ENCODE assay signal across 9 mouse cellular contexts in genomic region chr2:52894983-52895621, GRCm38 (mm10). TPM values are rescaled to one million over a fixed set of nuclear protein-coding genes. Genes with fewer than 3 reads are reported as not detected.
DNase-seq lines count a peak whose midpoint lies in the region; ATAC-seq lines count a peak whose summit lies in the region.
"Had no signal": no experiment of that assay in that cellular context is flagged by ENCODE, and none has a peak within 500 bp of the region (broad histone marks: within the 10 kb centered on the region; RNA-seq: fewer than 3 reads in every experiment).

No protein-coding gene starts in this region.

- peak; percentile 69 for DNase-seq in embryonic facial prominence, embryonic 14.5 days (ENCODE audit: low spot score)
- DNase-seq in embryonic facial prominence, embryonic 10.5 days (ENCODE audit: low spot score), result no peak
- peak; percentile 33 for DNase-seq in ES-CJ7 (ENCODE audit: low read depth, low spot score)
- peak; percentile 54 for DNase-seq in gastrocnemius, postnatal 10 days
- no peak for DNase-seq in cerebellum, postnatal 25 days
- DNase-seq in c-Kit-positive CD71-positive TER-119-positive erythroid progenitor cells, embryonic 14.5 days (ENCODE audit: low spot score), result no peak

- H3K4me1 ChIP-seq in embryonic facial prominence, embryonic 14.5 days (ENCODE audit: control insufficient read depth, insufficient read depth, low read length), result peaks cover 31% of the 10 kb centered on the region
- H3K4me1 ChIP-seq in embryonic facial prominence, embryonic 10.5 days, result peaks cover 43% of the 10 kb centered on the region
- H3K4me1 ChIP-seq in kidney, embryonic 14.5 days (ENCODE audit: control insufficient read depth, insufficient read depth, low read length), result peaks cover 17% of the 10 kb centered on the region

- H3K4me2 ChIP-seq in embryonic facial prominence, embryonic 14.5 days (ENCODE audit: low read depth, low read length), result no peak overlapping the region
- H3K4me2 ChIP-seq in kidney, embryonic 14.5 days (replicated peaks; ENCODE audit: low read depth, low read length), result no peak overlapping the region
- H3K4me2 ChIP-seq: embryonic facial prominence, embryonic 12.5 days had no signal

- H3K27me3 ChIP-seq in embryonic facial prominence, embryonic 14.5 days (replicated peaks; ENCODE audit: control insufficient read depth, insufficient read depth, low read length), result no peaks in the 10 kb centered on the region
- no peaks in the 10 kb centered on the region for H3K27me3 ChIP-seq in embryonic facial prominence, embryonic 10.5 days (replicated peaks; ENCODE audit: low read depth, poor library complexity, severe bottlenecking)
- no peaks in the 10 kb centered on the region for H3K27me3 ChIP-seq in kidney, embryonic 14.5 days (ENCODE audit: control insufficient read depth, insufficient read depth, low read length)
- H3K27me3 ChIP-seq: embryonic facial prominence, embryonic 12.5 days had no signal

- H3K4me3 ChIP-seq in embryonic facial prominence, embryonic 14.5 days (ENCODE audit: low read depth, low read length), result no peak overlapping the region
- no peak overlapping the region for H3K4me3 ChIP-seq in embryonic facial prominence, embryonic 10.5 days
- no peak overlapping the region for H3K4me3 ChIP-seq in kidney, embryonic 14.5 days (ENCODE audit: low read length)
- H3K4me3 ChIP-seq: embryonic facial prominence, embryonic 12.5 days had no signal

- H3K27ac ChIP-seq in embryonic facial prominence, embryonic 14.5 days (replicated peaks; ENCODE audit: low read depth, low read length), result no peak overlapping the region
- no peak overlapping the region for H3K27ac ChIP-seq in embryonic facial prominence, embryonic 10.5 days (replicated peaks)
- no peak overlapping the region for H3K27ac ChIP-seq in kidney, embryonic 14.5 days (ENCODE audit: low read depth, low read length)
- H3K27ac ChIP-seq: embryonic facial prominence, embryonic 12.5 days had no signal

- H3K9ac ChIP-seq in embryonic facial prominence, embryonic 14.5 days (ENCODE audit: low read depth, low read length), result no peak overlapping the region; the same call in 1 of the 2 replicates
- H3K9ac ChIP-seq in kidney, embryonic 14.5 days (ENCODE audit: low read depth, low read length), result no peak overlapping the region
- H3K9ac ChIP-seq: embryonic facial prominence, embryonic 12.5 days had no signal

- 59% methylated on average over 6 of the region's 6 CpGs for WGBS in embryonic facial prominence, embryonic 14.5 days
- 77% methylated on average over 6 of the region's 6 CpGs for WGBS in embryonic facial prominence, embryonic 10.5 days
- WGBS in kidney, embryonic 14.5 days, result 75% methylated on average over 6 of the region's 6 CpGs

- no peaks in the 10 kb centered on the region for H3K9me3 ChIP-seq in embryonic facial prominence, embryonic 14.5 days (ENCODE audit: control insufficient read depth, low read length)
- H3K9me3 ChIP-seq in embryonic facial prominence, embryonic 10.5 days, result no peaks in the 10 kb centered on the region
- H3K9me3 ChIP-seq in kidney, embryonic 14.5 days (ENCODE audit: control insufficient read depth, low read length), result no peaks in the 10 kb centered on the region
- H3K9me3 ChIP-seq: embryonic facial prominence, embryonic 12.5 days had no signal

- H3K36me3 ChIP-seq in embryonic facial prominence, embryonic 14.5 days (ENCODE audit: control insufficient read depth, insufficient read depth, low read length), result no peaks in the 10 kb centered on the region
- no peaks in the 10 kb centered on the region for H3K36me3 ChIP-seq in embryonic facial prominence, embryonic 10.5 days (replicated peaks)
- no peaks in the 10 kb centered on the region for H3K36me3 ChIP-seq in kidney, embryonic 14.5 days (ENCODE audit: control insufficient read depth, insufficient read depth, low read length)
- H3K36me3 ChIP-seq: embryonic facial prominence, embryonic 12.5 days had no signal

- 0 out of 2 replicates have a peak, but pooled peaks have one; percentile 35 for ATAC-seq in embryonic facial prominence, embryonic 14.5 days (ENCODE audit: low read depth)
- ATAC-seq in kidney, embryonic 14.5 days (ENCODE audit: low FRiP score, low TSS enrichment), result peak; percentile 53; the same call in 1 of the 2 replicates
- ATAC-seq in monocyte, adult 5-6 weeks (replicated peaks; ENCODE audit: insufficient number of reproducible peaks, low FRiP score, low TSS enrichment, poor library complexity, severe bottlenecking), result peak; percentile 53

RNA-seq across cellular contexts. Expression of gene Fmnl2, which starts 37.4 kb away (rescaled TPM):
- 9.9 and 10.4 TPM in 2 replicates for polyA plus RNA-seq in embryonic facial prominence, embryonic 14.5 days (2014; fragmentation: Nextera tagmentation; extraction: Ambion mirVana)
- polyA plus RNA-seq in embryonic facial prominence, embryonic 10.5 days (2016; fragmentation: Nextera tagmentation; extraction: Ambion mirVana), result 6.0 and 7.3 TPM in 2 replicates
- total RNA-seq in gastrocnemius, postnatal 10 days (2021), result 10 to 100 TPM; 10.1 to 11.7 TPM
- polyA plus RNA-seq in kidney, embryonic 14.5 days (2014; fragmentation: Nextera tagmentation; extraction: Ambion mirVana), result 13.5 and 13.8 TPM in 2 replicates
- total RNA-seq in monocyte, adult 5-6 weeks (2017), result 0.75 to 1.8 TPM (median 1.4 TPM) in 3 replicates

Comparison
In these comparisons a context has a peak if more than half of its experiments do, and no peak if none do; other contexts are left out.
1. DNase-seq: peak in embryonic facial prominence, embryonic 14.5 days (single experiment), ES-CJ7 (single experiment) and gastrocnemius, postnatal 10 days (single experiment); none in embryonic facial prominence, embryonic 10.5 days (single experiment), cerebellum, postnatal 25 days (0 of 2) and c-Kit-positive CD71-positive TER-119-positive erythroid progenitor cells, embryonic 14.5 days (single experiment).
2. Peak in every context shown above with its lines, with median percentiles within 50 percentile points of each other: ATAC-seq.